Comparison of ENCODE assay signal across 8 mouse cellular contexts in genomic region chr5:150666133-150666739, GRCm38 (mm10). TPM values are rescaled to one million over a fixed set of nuclear protein-coding genes. Genes with fewer than 3 reads are reported as not detected.
DNase-seq lines count a peak whose midpoint lies in the region; ATAC-seq and TF ChIP-seq lines count a peak whose summit lies in the region.
"Not testable (repeated sequence)": the region's sequence is repeated elsewhere in the genome, so short reads cannot be mapped to it uniquely, and the experiment has no call there.

Gene N4bp2l2 (minus strand): TSS chr5:150666183.

- not testable (repeated sequence) for TF ChIP-seq CTCF in liver, embryonic 14.5 days (IDR thresholded peaks at IDR 0.05; ENCODE audit: low read depth)

- peak within 1 kb of the TSS; percentile 92 for H3K27ac ChIP-seq in hindbrain, embryonic 13.5 days
- peak within 1 kb of the TSS; percentile 74 for H3K27ac ChIP-seq in liver, embryonic 14.5 days
- peak within 1 kb of the TSS; percentile 84 for H3K27ac ChIP-seq in midbrain, embryonic 16.5 days (ENCODE audit: low read length)

- DNase-seq in adrenal gland, postnatal 25 days; heart, adult 18-20 months; layer of hippocampus, postnatal 25 days (ENCODE audit: extremely low spot score in 1 of 2, low spot score in 1 of 2); liver, embryonic 14.5 days (ENCODE audit: low read depth in 3 of 3, low spot score in 3 of 3); urinary bladder, adult 2 months (ENCODE audit: low spot score): not testable (repeated sequence)

- peak within 1 kb of the TSS; percentile 98 for H3K4me3 ChIP-seq in hindbrain, embryonic 13.5 days
- H3K4me3 ChIP-seq in liver, embryonic 14.5 days (ENCODE audit: insufficient read depth in 1 of 2, low read depth in 2 of 2, low read length in 2 of 2) = peak within 1 kb of the TSS; percentile 90 to 95
- H3K4me3 ChIP-seq in midbrain, embryonic 16.5 days (ENCODE audit: low read depth, low read length) = peak within 1 kb of the TSS; percentile 87

- not testable (repeated sequence) for ATAC-seq in erythroid progenitor cell, adult 5-6 weeks (replicated peaks; ENCODE audit: low FRiP score, poor library complexity, severe bottlenecking); hindbrain, embryonic 13.5 days (ENCODE audit: low FRiP score); liver, embryonic 14.5 days (ENCODE audit: insufficient read depth); midbrain, embryonic 16.5 days

- peak within 1 kb of the TSS; percentile 93 for H3K9ac ChIP-seq in hindbrain, embryonic 13.5 days
- H3K9ac ChIP-seq in liver, embryonic 14.5 days (replicated peaks) = peak within 1 kb of the TSS; percentile 78
- peak within 1 kb of the TSS; percentile 86 for H3K9ac ChIP-seq in midbrain, embryonic 16.5 days (ENCODE audit: low read depth, low read length)

- 94% methylated on average over 9 of the region's 9 CpGs for WGBS in hindbrain, embryonic 13.5 days
- WGBS in liver, embryonic 14.5 days (ENCODE audit: insufficient replicate concordance) = 85% methylated on average over 8 of the region's 9 CpGs
- 92% methylated on average over 8 of the region's 9 CpGs for WGBS in midbrain, embryonic 16.5 days

- not testable (repeated sequence) for TF ChIP-seq EP300 in liver, embryonic 14.5 days (IDR thresholded peaks at IDR 0.05; ENCODE audit: low read depth)

- H3K4me2 ChIP-seq in hindbrain, embryonic 13.5 days = peak within 1 kb of the TSS; percentile 83
- peak within 1 kb of the TSS; percentile 94 for H3K4me2 ChIP-seq in liver, embryonic 14.5 days (ENCODE audit: low read depth)
- H3K4me2 ChIP-seq in midbrain, embryonic 16.5 days (ENCODE audit: low read length) = peak within 1 kb of the TSS; percentile 83

- H3K27me3 ChIP-seq in hindbrain, embryonic 13.5 days; liver, embryonic 14.5 days (ENCODE audit: control insufficient read depth, insufficient read depth, low read length); midbrain, embryonic 16.5 days (ENCODE audit: control insufficient read depth, insufficient read depth, low read depth, low read length): not testable (repeated sequence)

- H3K4me1 ChIP-seq in hindbrain, embryonic 13.5 days (replicated peaks) = peaks cover 19% of the 10 kb centered on the region
- H3K4me1 ChIP-seq in liver, embryonic 14.5 days (replicated peaks; ENCODE audit: control insufficient read depth in 2 of 2, insufficient read depth in 2 of 2, low read length in 1 of 2) = not testable (repeated sequence)
- H3K4me1 ChIP-seq in midbrain, embryonic 16.5 days (ENCODE audit: control insufficient read depth, insufficient read depth, low read length) = peaks cover 13% of the 10 kb centered on the region

- not testable (repeated sequence) for H3K9me3 ChIP-seq in hindbrain, embryonic 13.5 days; liver, embryonic 14.5 days (ENCODE audit: control insufficient read depth, low read length); midbrain, embryonic 16.5 days (replicated peaks; ENCODE audit: control insufficient read depth, low read length, poor library complexity, severe bottlenecking)

- H3K36me3 ChIP-seq in hindbrain, embryonic 13.5 days; midbrain, embryonic 16.5 days (ENCODE audit: control insufficient read depth, insufficient read depth, low read length): not testable (repeated sequence)
- peaks cover 13% of the 10 kb centered on the region for H3K36me3 ChIP-seq in liver, embryonic 14.5 days (replicated peaks; ENCODE audit: control insufficient read depth, insufficient read depth, low read depth)

RNA-seq across cellular contexts. Expression of gene N4bp2l2, which starts in this region (rescaled TPM):
- total RNA-seq in adrenal gland, postnatal 25 days (2021) = 81.2 and 89.5 TPM in 2 replicates
- 63.1 and 109 TPM in 2 replicates for total RNA-seq in erythroid progenitor cell, adult 5-6 weeks (2015; ENCODE audit: low replicate concordance)
- 75.3 and 85.3 TPM in 2 replicates for total RNA-seq in erythroid progenitor cell, adult 5-6 weeks (2017; ENCODE audit: low replicate concordance)
- 10 to 100 TPM; 41.1 to 41.3 TPM for total RNA-seq in heart, adult 18-20 months (2021)
- polyA plus RNA-seq in hindbrain, embryonic 13.5 days (2015; fragmentation: Nextera tagmentation; extraction: Ambion mirVana) = 35.2 and 36.7 TPM in 2 replicates
- 10 to 100 TPM; 75.6 to 79.6 TPM for total RNA-seq in layer of hippocampus, postnatal 25 days (2021)
- polyA plus RNA-seq in liver, embryonic 14.5 days (2012; rRNA removed) = 6.3 and 12.3 TPM in 2 replicates
- polyA plus RNA-seq in liver, embryonic 14.5 days (2014; fragmentation: Nextera tagmentation; extraction: Ambion mirVana) = 21.8 and 25.1 TPM in 2 replicates
- 25.7 and 26.7 TPM in 2 replicates for polyA plus RNA-seq in midbrain, embryonic 16.5 days (2015; fragmentation: Nextera tagmentation; extraction: Ambion mirVana)
- polyA plus RNA-seq in urinary bladder, adult 2 months (2012; rRNA removed) = 28.7 and 30.1 TPM in 2 replicates
